Mouse (Mus musculus) CH12.LX (cell line): ENCODE measurements at regions not wholly inside any gene's neighbourhood (a gene's known extent, or its start where the extent isn't known, plus 50 kb on each side); places are given as distances from the start of the nearest gene placed in this dataset.
"Not testable (repeated sequence)": the region's sequence is repeated elsewhere in the genome, so short reads cannot be mapped to it uniquely, and the experiment has no call there.

Source experiments
- DNase-seq: peaks from one replicate; pipeline ENCODE4 v3.0.0-alpha.2; 2013; ENCODE audit errors: extremely low read depth
- H3K27ac ChIP-seq: 2 replicates; pipeline ENCODE4 v1.5.1; 2012; ENCODE audit warnings: low read depth, mild to moderate bottlenecking, control low read depth, moderate library complexity; ENCODE audit not compliant: insufficient read depth
- H3K27me3 ChIP-seq: replicated peaks from 2 replicates; pipeline ENCODE3; 2012; ENCODE audit warnings: inconsistent platforms
- H3K36me3 ChIP-seq, 2 experiments: replicated peaks in 1 of 2; 2 replicates each; pipeline versions ENCODE3 to v1.6.1; 2012; ENCODE audit warnings: inconsistent platforms in 1 of 2, low read length in 1 of 2, mild to moderate bottlenecking in 1 of 2, mixed read lengths in 1 of 2, moderate library complexity in 1 of 2; ENCODE audit not compliant: control insufficient read depth in 1 of 2, insufficient read depth in 1 of 2
- H3K4me1 ChIP-seq, 2 experiments: 2 replicates each; pipeline ENCODE4 v1.6.1; 2012; ENCODE audit warnings: inconsistent platforms in 1 of 2, moderate library complexity in 1 of 2; ENCODE audit not compliant: insufficient read depth in 2 of 2, control insufficient read depth in 1 of 2
- H3K4me2 ChIP-seq: 2 replicates; pipeline ENCODE4 v1.6.1; 2012; ENCODE audit warnings: low read depth, mild to moderate bottlenecking, control low read depth; ENCODE audit not compliant: poor library complexity, insufficient read depth, severe bottlenecking
- H3K4me3 ChIP-seq, 3 experiments: fragments of 150-350 bp in 1 of 3; sonication (generic) in 1 of 3; replicated peaks in 1 of 3; 2 replicates each; pipeline versions ENCODE3 to v1.5.1; 2011 to 2012; ENCODE audit warnings: low read depth in 2 of 3, low read length in 2 of 3, mild to moderate bottlenecking in 2 of 3, moderate library complexity in 2 of 3, control low read depth in 1 of 3, improper control_type of control experiment in 1 of 3, inconsistent platforms in 1 of 3, mixed read lengths in 1 of 3; ENCODE audit not compliant: poor library complexity in 1 of 3
- H3K79me2 ChIP-seq: replicated peaks from 2 replicates; pipeline ENCODE4 v1.6.1; 2012; ENCODE audit warnings: mild to moderate bottlenecking, moderate library complexity; ENCODE audit not compliant: control insufficient read depth, poor library complexity, insufficient read depth, severe bottlenecking; ENCODE audit errors: extremely low read depth
- H3K9ac ChIP-seq: 2 replicates; pipeline ENCODE4 v1.6.1; 2012; ENCODE audit warnings: low read depth, mild to moderate bottlenecking, control low read depth, moderate library complexity; ENCODE audit not compliant: insufficient read depth
- H3K9me3 ChIP-seq: replicated peaks from 2 replicates; pipeline ENCODE3; 2012; ENCODE audit warnings: low read length, inconsistent platforms, mixed read lengths
- CTCF ChIP-seq, 2 experiments: IDR thresholded peaks in 1 of 2; conservative IDR thresholded peaks in 1 of 2; 2 replicates each; pipeline ENCODE4 v1.5.1; 2011 to 2012; ENCODE audit warnings: low read depth in 2 of 2, low read length in 2 of 2, improper control_type of control experiment in 1 of 2, inconsistent platforms in 1 of 2, mild to moderate bottlenecking in 1 of 2, moderate library complexity in 1 of 2
- ELF1 ChIP-seq: IDR thresholded peaks from 2 replicates; pipeline ENCODE4 v1.6.1; 2014; ENCODE audit warnings: low read depth, mild to moderate bottlenecking, inconsistent platforms, low read length, improper control_type of control experiment
- GABPA ChIP-seq: IDR thresholded peaks from 2 replicates; pipeline ENCODE4 v1.6.1; 2012; ENCODE audit warnings: low read depth, low read length, improper control_type of control experiment, inconsistent platforms; ENCODE audit not compliant: insufficient replicate concordance
- HCFC1 ChIP-seq: IDR thresholded peaks from 2 replicates; pipeline ENCODE4 v1.6.1; 2012; ENCODE audit warnings: low read depth, mild to moderate bottlenecking, inconsistent platforms, low read length, improper control_type of control experiment
- IRF4 ChIP-seq: IDR thresholded peaks from 2 replicates; pipeline ENCODE4 v1.6.1; 2014; ENCODE audit warnings: low read depth, mild to moderate bottlenecking, inconsistent platforms, low read length, improper control_type of control experiment
- JUND ChIP-seq: conservative IDR thresholded peaks from 2 replicates; pipeline ENCODE4 v1.6.1; 2011; ENCODE audit warnings: low read depth, low read length, improper control_type of control experiment
- MAFK ChIP-seq: IDR thresholded peaks from 2 replicates; pipeline ENCODE4 v1.6.1; 2011; ENCODE audit warnings: low read length, improper control_type of control experiment; ENCODE audit not compliant: insufficient replicate concordance
- NELFE ChIP-seq: IDR thresholded peaks from 2 replicates; pipeline ENCODE4 v1.6.1; 2011; ENCODE audit warnings: low read depth, low read length, improper control_type of control experiment
- PAX5 ChIP-seq: IDR thresholded peaks from 2 replicates; pipeline ENCODE4 v1.6.1; 2012; ENCODE audit warnings: low read length, inconsistent platforms, mixed read lengths
- POLR2A ChIP-seq: IDR thresholded peaks from 2 replicates; pipeline ENCODE4 v1.6.1; 2011; ENCODE audit warnings: low read depth, mild to moderate bottlenecking, improper control_type of control experiment, low read length
- RAD21 ChIP-seq: IDR thresholded peaks from 2 replicates; pipeline ENCODE4 v1.6.1; 2011; ENCODE audit warnings: low read depth, mild to moderate bottlenecking, low read length, improper control_type of control experiment, moderate library complexity
- RCOR1 ChIP-seq: conservative IDR thresholded peaks from 2 replicates; pipeline ENCODE4 v1.6.1; 2012; ENCODE audit warnings: low read depth, mild to moderate bottlenecking, inconsistent platforms, low read length, improper control_type of control experiment
- SMC3 ChIP-seq: IDR thresholded peaks from 2 replicates; pipeline ENCODE4 v1.6.1; 2011; ENCODE audit warnings: low read depth, low read length, improper control_type of control experiment
- TBP ChIP-seq: conservative IDR thresholded peaks from 2 replicates; pipeline ENCODE4 v1.6.1; 2011; ENCODE audit warnings: low read depth, low read length, improper control_type of control experiment
- ZC3H11A ChIP-seq: IDR thresholded peaks from 2 replicates; pipeline ENCODE4 v1.6.1; 2012; ENCODE audit warnings: low read depth, mild to moderate bottlenecking, inconsistent platforms, low read length, improper control_type of control experiment
- ZNF384 ChIP-seq: IDR thresholded peaks from 2 replicates; pipeline ENCODE4 v1.6.1; 2012; ENCODE audit warnings: low read depth, low read length, improper control_type of control experiment, inconsistent platforms
- dilution Hi-C: fragments of 300-500 bp; cut with MboI; formaldehyde crosslinking; loops from 2 replicates; pipeline ENCODE4 v1.14.3; 2020; ENCODE audit warnings: low sequenced_read_pairs; ENCODE audit not compliant: extremely low pct_unique_long_range_greater_than_20kb, extremely low pct_ligation_motif_present
- in situ Hi-C: fragments of 300-500 bp; cut with MboI; formaldehyde crosslinking; loops from 3 replicates; pipeline ENCODE4 v1.14.3; 2019; ENCODE audit warnings: low sequenced_read_pairs, low pct_ligation_motif_present, low pct_unique_long_range_greater_than_20kb, mixed read lengths

DNA sequence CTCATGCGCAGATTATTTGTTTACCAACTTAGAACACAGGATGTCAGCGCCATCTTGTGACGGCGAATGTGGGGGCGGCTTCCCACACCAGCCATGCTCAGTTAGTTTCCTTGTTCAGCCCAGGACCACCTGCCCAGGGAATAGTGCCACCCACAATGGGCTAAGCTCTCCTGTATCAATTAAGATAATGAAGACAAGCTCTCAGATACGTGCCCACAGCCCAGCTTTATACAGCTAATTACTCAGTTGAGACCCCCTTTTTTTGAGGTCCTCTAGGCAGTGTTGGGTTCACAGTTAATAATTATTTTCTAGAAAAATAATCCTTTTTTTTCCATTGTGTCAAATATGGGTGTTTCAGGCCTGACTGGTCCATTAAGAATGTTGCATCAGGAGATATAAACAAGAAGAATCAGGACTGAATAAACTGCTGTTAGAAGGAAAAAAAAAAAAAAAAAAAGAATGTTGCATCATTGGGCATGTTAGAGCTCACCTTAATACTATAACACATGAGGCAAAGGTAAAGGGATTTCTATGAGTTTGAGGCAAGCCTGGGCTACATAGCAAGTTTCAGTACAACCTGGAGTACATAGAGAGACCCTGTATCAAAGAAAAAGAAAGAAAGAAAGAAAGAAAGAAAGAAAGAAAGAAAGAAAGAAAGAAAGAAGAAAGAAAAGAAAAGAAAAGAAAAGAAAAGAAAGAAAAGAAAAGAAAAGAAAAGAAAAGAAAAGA is 207.5 kb downstream of the Samd9l start:
- H3K9me3 ChIP-seq, dilution Hi-C loops, in situ Hi-C loops, H3K4me1 ChIP-seq, H3K36me3 ChIP-seq, DNase-seq, H3K27ac ChIP-seq, H3K27me3 ChIP-seq, H3K79me2 ChIP-seq, H3K4me2 ChIP-seq, H3K9ac ChIP-seq, H3K4me3 ChIP-seq: not testable (repeated sequence)

DNA sequence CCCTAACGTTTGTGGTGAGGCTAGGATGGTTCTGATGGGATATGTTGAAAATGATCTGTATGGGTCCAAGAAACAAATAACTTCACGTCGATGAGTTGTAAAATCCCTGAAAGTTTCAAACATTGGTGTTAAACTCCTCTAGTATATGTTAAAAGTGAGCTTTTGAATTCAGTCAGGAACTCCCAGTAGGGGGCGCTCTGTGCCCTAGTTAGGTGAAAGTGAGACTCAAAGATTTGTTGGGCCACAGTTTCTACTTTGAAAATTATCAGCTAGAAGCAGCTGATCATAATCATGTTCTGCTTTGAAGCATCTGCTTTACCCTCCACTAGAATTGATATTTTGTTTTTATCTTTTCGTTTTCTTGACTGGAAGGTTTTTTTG is 215.6 kb downstream of the Samd9l start:
- Histone ChIP-seq H3K9me3 (no peaks in the 10 kb centered on the region), H3K79me2 (no peaks in the 10 kb centered on the region), H3K4me1 (no peaks in the 10 kb centered on the region), H3K4me2 (no peak overlapping the region), H3K36me3 (no peaks in the 10 kb centered on the region), H3K27me3 (no peaks in the 10 kb centered on the region), H3K27ac (no peak overlapping the region), H3K9ac (no peak overlapping the region), H3K4me3 (no peak overlapping the region)
- in situ Hi-C loops: no loop called here
- TF ChIP-seq POLR2A (no peak), ZC3H11A (peak; percentile 68), RAD21 (peak; percentile 79), ZNF384 (0 out of 2 replicates have a peak, but pooled peaks have one; percentile 29), NELFE (peak; percentile 35; the same call in 1 of the 2 replicates), HCFC1 (0 out of 2 replicates have a peak, but pooled peaks have one; percentile 11), PAX5 (no peak), CTCF (conservative IDR thresholded peaks at IDR 0.05 in 1 of 2, IDR thresholded peaks at IDR 0.05 in 1 of 2; ENCODE audit: low read depth in 2 of 2, low read length in 2 of 2) (peak; percentile 87 to 90), SMC3 (peak; percentile 85), IRF4 (peak; percentile 30; the same call in 1 of the 2 replicates)
- dilution Hi-C loops: no loop called here
- DNase-seq: peak; percentile 91

DNA sequence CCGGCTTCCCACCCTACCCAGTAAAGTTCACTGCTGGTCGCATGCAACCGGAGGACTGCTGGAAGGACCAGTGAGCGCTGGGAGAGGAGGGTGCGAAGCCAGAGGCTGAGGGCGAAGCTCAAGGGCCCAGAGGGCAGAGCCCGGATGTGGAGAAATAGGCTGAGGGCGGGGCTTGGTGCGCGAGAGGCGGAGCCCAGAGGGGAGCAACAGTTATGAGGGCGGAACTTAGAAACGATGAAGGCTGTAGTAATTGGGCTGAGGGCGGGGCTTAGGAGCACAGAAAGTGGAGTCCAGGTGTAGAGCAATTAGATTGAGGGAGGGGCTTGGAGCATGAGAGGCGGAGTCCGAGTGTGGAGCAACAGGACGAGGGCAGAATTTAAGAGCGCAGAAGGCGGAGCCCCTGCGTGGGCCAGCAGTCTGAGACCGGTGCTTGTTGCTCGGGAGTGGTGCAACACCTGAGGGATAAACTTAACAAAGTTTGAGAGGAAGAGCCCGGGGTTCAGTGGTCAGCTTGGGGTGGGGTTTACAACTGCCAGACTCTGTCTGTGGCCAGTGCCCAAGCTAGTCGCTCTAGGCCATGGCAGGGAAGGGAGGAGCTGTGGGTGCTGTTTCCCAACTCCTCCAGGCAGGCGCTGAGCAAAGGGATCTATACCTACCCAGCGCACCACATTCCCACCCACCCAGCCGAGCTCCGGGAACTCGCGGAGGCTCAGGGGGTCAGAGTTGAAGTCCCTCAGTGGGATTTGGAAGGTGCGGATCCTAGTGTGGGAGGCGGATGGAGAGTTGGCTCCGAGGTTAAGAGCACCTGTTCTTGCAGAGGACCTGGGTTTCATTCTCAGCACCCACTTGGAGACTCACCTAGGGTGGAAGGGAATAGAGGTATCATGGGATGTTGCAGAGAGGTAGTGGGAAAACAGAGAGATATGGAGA is 216.2 kb downstream of the Samd9l start:
- H3K36me3 ChIP-seq: no peaks in the 10 kb centered on the region
- no peaks in the 10 kb centered on the region for H3K27me3 ChIP-seq
- TF ChIP-seq SMC3 (no peak), MAFK (no peak), ELF1 (no peak), HCFC1 (no peak), IRF4 (no peak), PAX5 (no peak), JUND (no peak), RCOR1 (no peak), GABPA (no peak), TBP (no peak)
- TF ChIP-seq, all 38 proteins: peak for 0
- in situ Hi-C loops (no loop called here), dilution Hi-C loops (no loop called here)
- H3K9ac ChIP-seq: no peak overlapping the region
- no peaks in the 10 kb centered on the region for H3K4me1 ChIP-seq
- H3K27ac ChIP-seq: no peak overlapping the region
- H3K79me2 ChIP-seq: no peaks in the 10 kb centered on the region
- no peak overlapping the region for H3K4me3 ChIP-seq
- H3K4me2 ChIP-seq: no peak overlapping the region
- no peaks in the 10 kb centered on the region for H3K9me3 ChIP-seq
- peak; percentile 15 for DNase-seq

DNA sequence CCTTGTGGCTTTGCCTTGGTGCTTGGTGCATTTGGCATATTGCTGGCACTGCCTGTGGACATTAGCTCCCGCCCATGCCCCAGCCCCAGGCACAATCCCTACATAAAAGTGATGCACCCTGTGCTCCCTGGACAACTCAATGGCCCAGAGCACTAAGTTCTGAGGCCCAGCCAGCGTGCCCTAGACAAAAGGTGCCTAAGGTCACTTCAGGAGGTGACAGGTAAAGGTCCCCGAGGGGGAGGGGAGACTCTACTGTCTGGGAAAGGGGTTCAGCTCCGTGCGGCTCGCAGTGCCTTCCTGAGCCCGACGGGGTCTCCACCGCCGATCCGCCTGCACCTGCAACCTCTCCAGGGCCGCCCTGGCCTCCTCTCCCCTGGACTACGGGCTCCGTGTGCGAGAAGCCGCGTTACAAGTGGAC is 216.9 kb downstream of the Samd9l start:
- H3K36me3 ChIP-seq, H3K79me2 ChIP-seq, H3K27me3 ChIP-seq, H3K9me3 ChIP-seq, in situ Hi-C loops, H3K9ac ChIP-seq, H3K4me3 ChIP-seq, H3K27ac ChIP-seq, dilution Hi-C loops, H3K4me2 ChIP-seq, H3K4me1 ChIP-seq, DNase-seq: not testable (repeated sequence)
